Mouse (Mus musculus) thymus, adult 2 months (tissue): ENCODE data around the gene Sult1a1.

Experiments used
- CTCF ChIP-seq: fragments of 200-500 bp; IDR thresholded peaks from 2 replicates; pipeline ENCODE4 v1.5.1; 2012; ENCODE audit warnings: mild to moderate bottlenecking, control low read depth, low read length, moderate library complexity, borderline replicate concordance; ENCODE audit not compliant: control insufficient read depth, poor library complexity, insufficient read depth; ENCODE audit errors: extremely low read depth
- POLR2A ChIP-seq: fragments of 200-500 bp; IDR thresholded peaks from 2 replicates; pipeline ENCODE4 v1.6.1; 2012; ENCODE audit warnings: mild to moderate bottlenecking, low read length, control low read depth, moderate library complexity; ENCODE audit not compliant: control insufficient read depth, poor library complexity, insufficient read depth; ENCODE audit errors: extremely low read depth

GRCm38 (mm10) chr7:126691676-126692075, 15.4 kb upstream of the Sult1a1 start:
- TF ChIP-seq CTCF (no peak), POLR2A (no peak)
